Mouse (Mus musculus) stomach, embryonic 14.5 days (tissue): ENCODE measurements around the gene Evc. TPM values are rescaled to one million over a fixed set of nuclear protein-coding genes. Genes with fewer than 3 reads are reported as not detected.
A peak's percentile ranks its signal among the peaks of the same experiment; 100 is the strongest.

ENCODE experiments used
- ATAC-seq: fragments of 200-750 bp; cut with Nextera tagmentation; 2 replicates; pipeline ENCODE4 v1.8.0; 2017; ENCODE audit warnings: low read depth, moderate TSS enrichment; ENCODE audit not compliant: insufficient number of reproducible peaks, insufficient read depth, low FRiP score
- H3K27ac ChIP-seq: fragments of 300-500 bp; sonication (generic); 2 replicates; pipeline ENCODE4 v1.5.1; 2014; ENCODE audit warnings: mild to moderate bottlenecking, low read length, moderate library complexity, mixed read lengths
- H3K27me3 ChIP-seq: fragments of 300-500 bp; sonication (generic); 2 replicates; pipeline ENCODE4 v1.6.1; 2014; ENCODE audit warnings: low read length, control low read depth, mixed read lengths; ENCODE audit not compliant: control insufficient read depth, insufficient read depth
- H3K36me3 ChIP-seq: fragments of 300-500 bp; sonication (generic); 2 replicates; pipeline ENCODE4 v1.6.1; 2014; ENCODE audit warnings: mild to moderate bottlenecking, control low read depth, low read length, moderate library complexity, mixed read lengths; ENCODE audit not compliant: control insufficient read depth, insufficient read depth
- H3K4me1 ChIP-seq: fragments of 300-500 bp; sonication (generic); 2 replicates; pipeline ENCODE4 v1.6.1; 2014; ENCODE audit warnings: low read length, control low read depth, mixed read lengths; ENCODE audit not compliant: control insufficient read depth, insufficient read depth
- H3K4me2 ChIP-seq: fragments of 300-500 bp; sonication (generic); replicated peaks from 2 replicates; pipeline ENCODE4 v1.6.1; 2014; ENCODE audit warnings: low read depth, low read length, control low read depth
- H3K4me3 ChIP-seq: fragments of 300-500 bp; sonication (generic); 2 replicates; pipeline ENCODE4 v1.5.1; 2014; ENCODE audit warnings: low read depth, low read length, control low read depth
- H3K9ac ChIP-seq: fragments of 300-500 bp; sonication (generic); replicated peaks from 2 replicates; pipeline ENCODE4 v1.6.1; 2014; ENCODE audit warnings: low read depth, mild to moderate bottlenecking, control low read depth, low read length, moderate library complexity, mixed read lengths
- H3K9me3 ChIP-seq: fragments of 300-500 bp; sonication (generic); 2 replicates; pipeline ENCODE4 v1.6.1; 2016; ENCODE audit warnings: low read depth, low read length, control low read depth; ENCODE audit not compliant: control insufficient read depth
- WGBS: fragments of 180-500 bp; shearing (Covaris S2); extraction: QIAGEN DNeasy Blood & Tissue Kit; methylation state at CpG from one replicate; pipeline ENCODE4 v1.1.7; 2014; 5-methylcytosine and 5-hydroxymethylcytosine counted together
- polyA plus RNA-seq: library from polyadenylated mRNA; unstranded; fragments of >200 nt; fragmentation: Nextera tagmentation; extraction: Ambion mirVana; gene quantifications from 2 replicates; pipeline ENCODE4 v1.2.1, GENCODE M21; 2014

The Evc gene
- polyA plus RNA-seq, 1 experiment from 2014 or later = 15.9 TPM

GRCm38 (mm10) chr5:37254523-37254922, 82.2 kb downstream of the Evc start:
- Histone ChIP-seq H3K27ac (no peak overlapping the region), H3K9me3 (no peaks in the 10 kb centered on the region), H3K9ac (no peak overlapping the region), H3K36me3 (no peaks in the 10 kb centered on the region), H3K27me3 (no peaks in the 10 kb centered on the region), H3K4me1 (no peaks in the 10 kb centered on the region), H3K4me3 (no peak overlapping the region), H3K4me2 (no peak overlapping the region)
- WGBS = 93% methylated on average over 4 of the region's 4 CpGs
- no peak for ATAC-seq

- Histone ChIP-seq H3K36me3 (no peaks in the 10 kb centered on the region), H3K9me3 (no peaks in the 10 kb centered on the region), H3K4me1 (no peaks in the 10 kb centered on the region), H3K4me2 (no peak overlapping the region), H3K4me3 (no peak overlapping the region), H3K9ac (no peak overlapping the region), H3K27me3 (no peaks in the 10 kb centered on the region), H3K27ac (no peak overlapping the region)
- no peak; the same call in 1 of the 2 replicates for ATAC-seq
- 76% methylated on average over 9 of the region's 9 CpGs for WGBS
Observed at GRCm38 (mm10) chr5:37252101-37252804, 84.4 kb downstream of the Evc start.

GRCm38 (mm10) chr5:37251596-37251995, 85.1 kb downstream of the Evc start:
- H3K4me2 ChIP-seq = no peak overlapping the region
- ATAC-seq = no peak
- H3K4me1 ChIP-seq = no peaks in the 10 kb centered on the region
- 48% methylated on average over 3 of the region's 3 CpGs for WGBS
- H3K27ac ChIP-seq = no peak overlapping the region
- no peaks in the 10 kb centered on the region for H3K27me3 ChIP-seq
- no peak overlapping the region for H3K9ac ChIP-seq
- no peaks in the 10 kb centered on the region for H3K9me3 ChIP-seq
- H3K36me3 ChIP-seq = no peaks in the 10 kb centered on the region
- no peak overlapping the region for H3K4me3 ChIP-seq

GRCm38 (mm10) chr5:37248870-37249269, 87.8 kb downstream of the Evc start:
- Histone ChIP-seq H3K36me3 (no peaks in the 10 kb centered on the region), H3K27ac (no peak overlapping the region), H3K9ac (no peak overlapping the region), H3K4me1 (peaks cover 4% of the 10 kb centered on the region; the same call in 1 of the 2 replicates), H3K9me3 (no peaks in the 10 kb centered on the region), H3K27me3 (peaks cover 11% of the 10 kb centered on the region), H3K4me2 (no peak overlapping the region), H3K4me3 (no peak overlapping the region)
- WGBS = 78% methylated on average over 3 of the region's 3 CpGs
- no peak for ATAC-seq

GRCm38 (mm10) chr5:37247456-37247855, 89.2 kb downstream of the Evc start:
- Histone ChIP-seq H3K36me3 (no peaks in the 10 kb centered on the region), H3K9ac (no peak overlapping the region), H3K4me2 (no peak overlapping the region), H3K27me3 (peaks cover 22% of the 10 kb centered on the region), H3K9me3 (no peaks in the 10 kb centered on the region), H3K27ac (no peak overlapping the region), H3K4me1 (peaks cover 5% of the 10 kb centered on the region; the same call in 1 of the 2 replicates), H3K4me3 (no peak overlapping the region)
- ATAC-seq = no peak
- 31% methylated on average over 4 of the region's 4 CpGs for WGBS

GRCm38 (mm10) chr5:37246138-37246910, 90.4 kb downstream of the Evc start:
- 0 out of 2 replicates have a peak, but pooled peaks have one; percentile 19 for ATAC-seq
- Histone ChIP-seq H3K9me3 (no peaks in the 10 kb centered on the region), H3K4me1 (peaks cover 13% of the 10 kb centered on the region), H3K36me3 (no peaks in the 10 kb centered on the region), H3K4me2 (peak overlapping the region; percentile 72), H3K27ac (peak overlapping the region; percentile 63), H3K27me3 (peaks cover 34% of the 10 kb centered on the region), H3K4me3 (peak overlapping the region; percentile 51), H3K9ac (no peak overlapping the region)
- under 1% methylated on average over 23 of the region's 37 CpGs for WGBS

- peak overlapping the region; percentile 51 for H3K4me3 ChIP-seq
- peaks cover 13% of the 10 kb centered on the region for H3K4me1 ChIP-seq
- ATAC-seq = no peak
- H3K9ac ChIP-seq = no peak overlapping the region; the same call in 1 of the 2 replicates
- no peaks in the 10 kb centered on the region for H3K36me3 ChIP-seq
- peak overlapping the region; percentile 72 for H3K4me2 ChIP-seq
- WGBS = 0% methylated on average over 29 of the region's 42 CpGs
- no peaks in the 10 kb centered on the region for H3K9me3 ChIP-seq
- H3K27me3 ChIP-seq = peaks cover 40% of the 10 kb centered on the region
- H3K27ac ChIP-seq = peak overlapping the region; percentile 63
Observed at GRCm38 (mm10) chr5:37245651-37246050, 91.0 kb downstream of the Evc start.

GRCm38 (mm10) chr5:37244666-37245242, 91.9 kb downstream of the Evc start:
- no peak overlapping the region for H3K27ac ChIP-seq
- no peak overlapping the region for H3K9ac ChIP-seq
- no peaks in the 10 kb centered on the region for H3K36me3 ChIP-seq
- peaks cover 46% of the 10 kb centered on the region for H3K27me3 ChIP-seq
- 32% methylated on average over 9 of the region's 9 CpGs for WGBS
- no peaks in the 10 kb centered on the region for H3K9me3 ChIP-seq
- peaks cover 13% of the 10 kb centered on the region for H3K4me1 ChIP-seq
- ATAC-seq = no peak
- H3K4me3 ChIP-seq = no peak overlapping the region
- H3K4me2 ChIP-seq = no peak overlapping the region; the same call in 1 of the 2 replicates
